Mouse (Mus musculus): ENCODE results near the gene Zfp281. TPM values are rescaled to one million over a fixed set of nuclear protein-coding genes. Genes with fewer than 3 reads are reported as not detected.

Zfp281 gene
- polyA plus RNA-seq, 1 experiment from 2014 or later: 38.6 TPM

DNA sequence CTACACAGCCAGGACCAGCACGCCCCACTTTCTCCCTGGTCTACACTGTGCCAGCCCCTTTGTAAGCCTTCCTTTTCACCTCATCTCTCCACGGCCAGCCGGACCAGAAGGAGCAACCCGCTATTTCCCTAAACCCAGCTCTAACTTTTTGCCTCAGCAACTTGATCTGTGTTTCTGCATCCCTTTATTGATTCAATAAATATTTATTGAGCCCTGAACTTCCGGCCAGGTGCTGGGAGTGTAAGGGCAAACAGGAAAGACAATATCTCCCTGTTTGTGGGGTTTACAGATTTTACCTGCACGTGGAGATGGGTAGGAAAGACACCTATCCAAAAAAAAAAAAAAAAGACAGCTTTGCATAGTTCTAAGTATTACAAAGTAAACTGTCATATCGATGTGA, 45.2 kb downstream of the Zfp281 start:
- Histone ChIP-seq H3K27me3 (ENCODE audit: control insufficient read depth, insufficient read depth, low read length) (no peaks in the 10 kb centered on the region), H3K36me3 (ENCODE audit: control insufficient read depth, insufficient read depth, low read length) (no peaks in the 10 kb centered on the region), H3K9me3 (ENCODE audit: control insufficient read depth, low read length) (no peaks in the 10 kb centered on the region), H3K4me3 (ENCODE audit: low read depth, low read length) (no peak overlapping the region), H3K4me2 (ENCODE audit: low read depth, severe bottlenecking) (no peak overlapping the region), H3K4me1 (ENCODE audit: control insufficient read depth, insufficient read depth, low read length) (peaks cover 12% of the 10 kb centered on the region; the same call in 1 of the 2 replicates), H3K27ac (replicated peaks; ENCODE audit: low read depth, low read length) (no peak overlapping the region; the same call in 1 of the 2 replicates), H3K9ac (ENCODE audit: low read length) (no peak overlapping the region)
- WGBS: 60% methylated on average over 7 of the region's 7 CpGs
- ATAC-seq (ENCODE audit: insufficient number of reproducible peaks, low FRiP score, low TSS enrichment, low read depth) (no peak), DNase-seq (ENCODE audit: low spot score) (no peak)

DNA sequence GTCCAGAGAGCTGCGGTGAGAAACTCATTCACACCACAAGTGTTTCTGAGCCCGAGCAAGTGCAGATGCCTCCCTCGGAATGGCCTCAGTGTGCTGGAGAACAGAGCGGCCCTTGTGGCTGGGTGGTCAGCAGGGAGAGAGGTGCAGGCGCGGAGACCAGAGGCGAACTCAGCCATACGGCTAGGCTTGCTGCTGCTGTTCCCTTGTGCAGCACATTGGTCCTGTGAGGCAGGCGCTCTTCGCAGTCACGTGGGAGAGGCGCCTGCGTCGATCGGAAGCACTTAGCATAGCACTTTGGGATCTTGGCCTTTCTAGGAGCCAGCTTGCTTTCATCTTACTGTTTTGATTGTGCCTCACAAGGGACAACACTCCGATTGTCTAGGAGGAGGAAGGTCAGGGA, 45.7 kb downstream of the Zfp281 start:
- H3K4me2 ChIP-seq (ENCODE audit: low read depth, severe bottlenecking): no peak overlapping the region
- no peak overlapping the region for H3K27ac ChIP-seq (replicated peaks; ENCODE audit: low read depth, low read length)
- no peaks in the 10 kb centered on the region for H3K27me3 ChIP-seq (ENCODE audit: control insufficient read depth, insufficient read depth, low read length)
- DNase-seq (ENCODE audit: low spot score) (peak; percentile 65), ATAC-seq (ENCODE audit: insufficient number of reproducible peaks, low FRiP score, low TSS enrichment, low read depth) (peak; percentile 69)
- no peak overlapping the region; the same call in 1 of the 2 replicates for H3K9ac ChIP-seq (ENCODE audit: low read length)
- 36% methylated on average over 16 of the region's 16 CpGs for WGBS
- H3K9me3 ChIP-seq (ENCODE audit: control insufficient read depth, low read length): no peaks in the 10 kb centered on the region
- no peak overlapping the region for H3K4me3 ChIP-seq (ENCODE audit: low read depth, low read length)
- peaks cover 15% of the 10 kb centered on the region; the same call in 1 of the 2 replicates for H3K4me1 ChIP-seq (ENCODE audit: control insufficient read depth, insufficient read depth, low read length)
- no peaks in the 10 kb centered on the region for H3K36me3 ChIP-seq (ENCODE audit: control insufficient read depth, insufficient read depth, low read length)

DNA sequence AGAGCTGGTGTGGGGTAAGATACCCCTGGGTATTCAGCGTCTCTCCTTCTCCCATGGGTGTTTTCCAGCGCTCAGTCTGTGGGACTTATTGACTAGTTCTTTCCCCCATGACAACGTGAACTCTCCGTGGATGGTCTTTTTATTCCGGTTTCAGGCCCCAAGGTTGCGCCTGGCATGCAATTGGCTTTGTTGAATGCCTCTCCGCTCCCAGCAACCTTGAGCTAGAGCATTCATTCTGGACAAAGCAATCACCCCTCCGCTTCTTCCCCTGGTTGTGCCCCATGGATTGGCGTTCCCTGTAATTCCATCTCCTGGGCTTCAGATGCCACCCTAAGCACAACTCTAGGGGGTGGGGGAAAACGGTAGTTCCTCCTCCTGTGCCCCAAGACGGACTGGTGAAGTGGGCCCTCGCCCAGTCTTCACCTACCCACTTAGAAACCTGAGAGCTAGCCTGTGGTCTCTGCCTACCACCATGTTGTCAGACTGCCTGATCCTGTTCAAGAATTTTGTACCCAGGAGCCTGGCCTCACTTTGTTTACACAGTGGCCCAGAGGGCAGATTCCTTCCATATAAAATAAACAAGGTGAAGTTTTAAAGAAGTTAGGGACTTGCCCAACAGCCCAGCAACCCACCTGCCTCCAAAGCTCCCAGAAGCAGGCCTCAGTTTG, 47.2 kb downstream of the Zfp281 start:
- no peaks in the 10 kb centered on the region for H3K36me3 ChIP-seq (ENCODE audit: control insufficient read depth, insufficient read depth, low read length)
- no peaks in the 10 kb centered on the region for H3K9me3 ChIP-seq (ENCODE audit: control insufficient read depth, low read length)
- H3K27ac ChIP-seq (replicated peaks; ENCODE audit: low read depth, low read length): no peak overlapping the region
- peaks cover 15% of the 10 kb centered on the region; the same call in 1 of the 2 replicates for H3K4me1 ChIP-seq (ENCODE audit: control insufficient read depth, insufficient read depth, low read length)
- H3K4me3 ChIP-seq (ENCODE audit: low read depth, low read length): no peak overlapping the region
- H3K9ac ChIP-seq (ENCODE audit: low read length): no peak overlapping the region
- WGBS: 90% methylated on average over 12 of the region's 12 CpGs
- no peak for ATAC-seq (ENCODE audit: insufficient number of reproducible peaks, low FRiP score, low TSS enrichment, low read depth)
- H3K4me2 ChIP-seq (ENCODE audit: low read depth, severe bottlenecking): no peak overlapping the region
- no peaks in the 10 kb centered on the region for H3K27me3 ChIP-seq (ENCODE audit: control insufficient read depth, insufficient read depth, low read length)
- DNase-seq (ENCODE audit: low spot score): no peak

DNA sequence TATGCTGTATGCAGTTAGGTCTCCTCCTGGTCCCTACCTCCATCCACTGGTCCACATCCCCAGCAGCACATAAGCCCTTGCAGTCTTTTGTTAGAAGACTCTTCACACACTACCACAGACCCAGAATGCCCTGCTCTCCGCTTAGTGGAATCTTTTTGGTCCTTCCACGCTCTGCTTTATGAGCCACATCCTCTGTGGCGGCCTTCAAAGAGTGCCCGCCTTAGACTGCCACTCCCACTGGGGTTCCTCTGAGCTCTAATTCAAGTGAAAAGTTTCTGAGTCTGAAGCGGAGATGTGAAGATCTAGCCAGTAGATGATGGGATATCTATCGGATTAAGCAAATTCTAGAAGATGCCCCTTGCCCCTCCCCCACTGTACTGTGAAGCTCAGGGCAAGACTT, 47.9 kb downstream of the Zfp281 start:
- Histone ChIP-seq H3K36me3 (ENCODE audit: control insufficient read depth, insufficient read depth, low read length) (no peaks in the 10 kb centered on the region), H3K9me3 (ENCODE audit: control insufficient read depth, low read length) (no peaks in the 10 kb centered on the region), H3K4me2 (ENCODE audit: low read depth, severe bottlenecking) (no peak overlapping the region), H3K9ac (ENCODE audit: low read length) (no peak overlapping the region), H3K27ac (replicated peaks; ENCODE audit: low read depth, low read length) (no peak overlapping the region), H3K4me1 (ENCODE audit: control insufficient read depth, insufficient read depth, low read length) (peaks cover 15% of the 10 kb centered on the region; the same call in 1 of the 2 replicates), H3K27me3 (ENCODE audit: control insufficient read depth, insufficient read depth, low read length) (no peaks in the 10 kb centered on the region), H3K4me3 (ENCODE audit: low read depth, low read length) (no peak overlapping the region)
- WGBS: 85% methylated on average over 6 of the region's 6 CpGs
- DNase-seq (ENCODE audit: low spot score): no peak
- ATAC-seq (ENCODE audit: insufficient number of reproducible peaks, low FRiP score, low TSS enrichment, low read depth): no peak

DNA sequence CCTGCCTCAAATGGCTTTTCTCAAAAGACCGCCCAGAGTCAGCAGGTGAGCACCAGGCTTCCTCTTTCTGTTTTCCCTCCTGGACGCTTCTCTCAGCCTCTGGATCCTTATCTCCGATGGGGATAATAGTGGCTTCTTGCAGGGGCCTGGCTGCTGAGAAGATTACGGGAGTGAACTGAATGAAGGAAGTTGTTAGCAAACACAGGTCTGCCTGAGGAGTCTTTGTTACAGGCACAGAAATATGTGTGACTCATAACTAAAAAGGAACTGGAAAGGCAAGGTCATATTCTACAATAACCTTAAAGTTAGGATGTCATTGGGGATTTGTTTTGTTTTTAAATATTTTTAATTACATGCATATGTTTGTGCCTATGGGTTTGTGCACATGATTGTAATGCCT, 48.6 kb downstream of the Zfp281 start:
- Histone ChIP-seq H3K4me3 (ENCODE audit: low read depth, low read length) (no peak overlapping the region), H3K4me1 (ENCODE audit: control insufficient read depth, insufficient read depth, low read length) (peaks cover 15% of the 10 kb centered on the region; the same call in 1 of the 2 replicates), H3K36me3 (ENCODE audit: control insufficient read depth, insufficient read depth, low read length) (no peaks in the 10 kb centered on the region), H3K27ac (replicated peaks; ENCODE audit: low read depth, low read length) (no peak overlapping the region), H3K27me3 (ENCODE audit: control insufficient read depth, insufficient read depth, low read length) (no peaks in the 10 kb centered on the region), H3K9ac (ENCODE audit: low read length) (no peak overlapping the region), H3K4me2 (ENCODE audit: low read depth, severe bottlenecking) (no peak overlapping the region), H3K9me3 (ENCODE audit: control insufficient read depth, low read length) (no peaks in the 10 kb centered on the region)
- 59% methylated on average over 4 of the region's 4 CpGs for WGBS
- ATAC-seq (ENCODE audit: insufficient number of reproducible peaks, low FRiP score, low TSS enrichment, low read depth) (no peak), DNase-seq (ENCODE audit: low spot score) (no peak)

DNA sequence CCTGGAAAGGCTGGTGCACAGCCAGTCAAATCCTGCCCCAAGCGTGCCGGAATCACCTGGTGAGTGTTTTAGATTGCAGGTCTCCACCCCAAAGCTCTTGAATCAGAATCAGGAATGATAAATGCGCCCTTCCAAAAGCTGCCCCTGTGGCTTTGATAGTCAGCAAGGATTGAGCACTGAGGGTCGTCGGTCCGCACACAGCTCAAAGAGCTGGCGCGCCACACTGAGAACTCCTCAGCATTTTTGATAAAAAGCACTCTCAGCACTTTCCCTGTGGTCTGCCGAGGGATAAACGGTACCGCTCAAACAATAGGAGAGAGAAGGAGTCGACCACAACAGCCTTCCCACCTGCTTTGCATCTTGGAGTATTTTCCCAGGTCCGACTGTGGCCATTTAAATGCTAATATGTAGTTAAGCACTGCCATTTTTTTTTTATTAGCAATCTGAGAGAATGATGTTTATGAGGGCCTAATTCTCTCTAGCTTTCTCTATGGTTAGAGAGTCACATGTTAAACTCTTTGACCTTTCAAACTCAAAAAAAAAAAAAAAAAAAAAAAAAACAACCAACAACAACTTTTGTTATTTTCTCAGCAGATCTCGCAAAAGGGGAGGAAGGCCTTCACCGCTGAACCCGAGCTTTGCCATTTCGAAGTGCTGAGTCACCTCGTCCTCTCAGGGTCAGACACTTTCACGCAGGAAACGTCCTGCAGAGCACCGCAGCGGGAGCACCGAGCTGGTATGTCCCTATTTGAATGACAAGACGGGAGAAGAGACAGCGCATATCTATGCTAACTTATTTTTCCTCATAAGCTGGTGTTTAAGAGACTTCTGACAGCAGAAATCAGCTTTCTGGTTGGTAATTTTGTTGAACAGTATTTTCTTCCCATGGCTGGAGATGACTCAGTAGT, 50.1 kb downstream of the Zfp281 start:
- DNase-seq (ENCODE audit: low spot score) (no peak), ATAC-seq (ENCODE audit: insufficient number of reproducible peaks, low FRiP score, low TSS enrichment, low read depth) (no peak)
- H3K27me3 ChIP-seq (ENCODE audit: control insufficient read depth, insufficient read depth, low read length): no peaks in the 10 kb centered on the region
- 18% methylated on average over 25 of the region's 25 CpGs for WGBS
- H3K4me3 ChIP-seq (ENCODE audit: low read depth, low read length): no peak overlapping the region
- H3K4me1 ChIP-seq (ENCODE audit: control insufficient read depth, insufficient read depth, low read length): peaks cover 12% of the 10 kb centered on the region; the same call in 1 of the 2 replicates
- no peak overlapping the region for H3K27ac ChIP-seq (replicated peaks; ENCODE audit: low read depth, low read length)
- H3K4me2 ChIP-seq (ENCODE audit: low read depth, severe bottlenecking): no peak overlapping the region
- H3K9me3 ChIP-seq (ENCODE audit: control insufficient read depth, low read length): no peaks in the 10 kb centered on the region
- no peak overlapping the region for H3K9ac ChIP-seq (ENCODE audit: low read length)
- H3K36me3 ChIP-seq (ENCODE audit: control insufficient read depth, insufficient read depth, low read length): no peaks in the 10 kb centered on the region

DNA sequence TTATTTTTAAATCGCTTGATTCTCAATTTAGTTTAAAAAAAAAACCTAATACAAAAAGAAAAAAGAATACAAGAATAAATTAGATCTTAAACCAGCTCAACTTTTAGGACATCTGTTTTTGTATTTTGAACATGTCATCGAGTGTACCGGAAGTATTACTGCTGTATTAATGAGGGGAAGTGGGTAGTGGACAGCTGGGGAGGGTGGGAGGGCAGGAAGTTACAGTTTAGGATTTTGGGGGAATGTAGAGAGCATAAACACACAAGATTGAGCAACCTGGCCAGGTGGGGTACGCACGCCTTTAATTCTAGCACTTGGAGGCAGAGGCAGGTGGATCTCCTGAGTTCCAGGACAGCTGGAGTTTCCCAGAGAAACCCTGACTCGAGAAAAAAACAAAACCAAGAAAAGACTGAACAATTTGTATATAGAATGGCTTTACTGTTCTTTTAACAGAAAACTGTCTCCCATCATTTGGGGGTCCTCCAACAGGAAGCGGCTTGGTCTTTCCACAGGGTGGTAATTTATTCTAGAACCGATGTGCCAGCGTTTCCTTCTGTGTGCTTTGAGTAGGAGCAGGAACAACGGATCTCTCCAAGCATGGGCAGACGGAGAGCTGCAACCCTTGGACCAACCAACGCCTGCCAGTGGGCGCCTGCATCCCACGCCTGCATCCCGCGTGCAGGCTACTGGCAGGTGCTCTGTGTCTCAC, 51.2 kb downstream of the Zfp281 start:
- Histone ChIP-seq H3K27me3 (ENCODE audit: control insufficient read depth, insufficient read depth, low read length) (no peaks in the 10 kb centered on the region), H3K4me3 (ENCODE audit: low read depth, low read length) (no peak overlapping the region), H3K4me1 (ENCODE audit: control insufficient read depth, insufficient read depth, low read length) (peaks cover 8% of the 10 kb centered on the region; the same call in 1 of the 2 replicates), H3K27ac (replicated peaks; ENCODE audit: low read depth, low read length) (no peak overlapping the region), H3K4me2 (ENCODE audit: low read depth, severe bottlenecking) (no peak overlapping the region), H3K9me3 (ENCODE audit: control insufficient read depth, low read length) (no peaks in the 10 kb centered on the region), H3K9ac (ENCODE audit: low read length) (no peak overlapping the region), H3K36me3 (ENCODE audit: control insufficient read depth, insufficient read depth, low read length) (no peaks in the 10 kb centered on the region)
- DNase-seq (ENCODE audit: low spot score) (no peak), ATAC-seq (ENCODE audit: insufficient number of reproducible peaks, low FRiP score, low TSS enrichment, low read depth) (no peak)
- 86% methylated on average over 16 of the region's 16 CpGs for WGBS

DNA sequence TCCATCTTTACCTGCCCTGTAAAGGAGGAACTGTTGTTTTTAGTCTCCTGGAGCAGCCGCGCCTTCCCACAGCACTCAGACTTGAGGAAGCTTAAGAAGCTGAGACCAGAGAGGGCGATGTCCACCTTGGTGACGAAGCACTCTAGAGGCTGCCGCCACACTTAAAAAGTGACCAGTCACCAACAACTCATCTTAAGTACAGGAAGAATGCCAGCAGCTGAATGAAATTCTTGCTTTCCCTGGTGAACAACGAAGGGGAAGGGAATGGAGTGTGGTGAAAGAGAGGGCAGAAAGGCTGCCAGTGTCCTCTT, 51.7 kb downstream of the Zfp281 start:
- DNase-seq (ENCODE audit: low spot score) (no peak), ATAC-seq (ENCODE audit: insufficient number of reproducible peaks, low FRiP score, low TSS enrichment, low read depth) (no peak)
- Histone ChIP-seq H3K4me3 (ENCODE audit: low read depth, low read length) (no peak overlapping the region), H3K9me3 (ENCODE audit: control insufficient read depth, low read length) (no peaks in the 10 kb centered on the region), H3K4me1 (ENCODE audit: control insufficient read depth, insufficient read depth, low read length) (peaks cover 8% of the 10 kb centered on the region; the same call in 1 of the 2 replicates), H3K27ac (replicated peaks; ENCODE audit: low read depth, low read length) (no peak overlapping the region), H3K36me3 (ENCODE audit: control insufficient read depth, insufficient read depth, low read length) (no peaks in the 10 kb centered on the region), H3K9ac (ENCODE audit: low read length) (no peak overlapping the region), H3K4me2 (ENCODE audit: low read depth, severe bottlenecking) (no peak overlapping the region), H3K27me3 (ENCODE audit: control insufficient read depth, insufficient read depth, low read length) (no peaks in the 10 kb centered on the region)
- WGBS: 87% methylated on average over 6 of the region's 6 CpGs
